Mouse (Mus musculus) thymus, postnatal 36 days (tissue): ENCODE data around the gene Cltb.

Experiments used
- DNase-seq, 2 experiments: peaks; one replicate each; pipeline ENCODE4 v3.0.0; 2022; ENCODE audit warnings: mixed read lengths in 2 of 2

Cltb gene

GRCm38 (mm10) chr13:54593617-54594016, 17.5 kb downstream of the Cltb start:
- no peak for DNase-seq

GRCm38 (mm10) chr13:54591776-54592356, 19.3 kb downstream of the Cltb start:
- DNase-seq: no peak

- DNase-seq: peak; percentile 92 to 95
These were observed 20.9 kb downstream of the Cltb start, which contains the start of the genes Nop16 and Higd2a for GRCm38 (mm10) chr13:54589996-54590951. Gene Nop16 (minus strand): TSS chr13:54590090. Gene Higd2a (plus strand): TSS chr13:54590207.

GRCm38 (mm10) chr13:54589414-54589995, 21.6 kb downstream of the Cltb start:
- DNase-seq: no peak

- DNase-seq: no peak
These were observed 25.3 kb downstream of the Cltb start for GRCm38 (mm10) chr13:54585831-54586230.

- no peak for DNase-seq
These were observed 28.3 kb downstream of the Cltb start for GRCm38 (mm10) chr13:54582860-54583259.

- DNase-seq: no peak
These were observed 29.0 kb downstream of the Cltb start for GRCm38 (mm10) chr13:54582126-54582525.

GRCm38 (mm10) chr13:54581385-54581784, 29.8 kb downstream of the Cltb start:
- no peak for DNase-seq

GRCm38 (mm10) chr13:54577652-54578507, 33.3 kb downstream of the Cltb start:
- no peak for DNase-seq

GRCm38 (mm10) chr13:54575489-54575888, 35.7 kb downstream of the Cltb start:
- no peak for DNase-seq

- peak; percentile 53 to 65 for DNase-seq
These were observed 36.2 kb downstream of the Cltb start, which contains the start of gene Arl10 for GRCm38 (mm10) chr13:54574854-54575481. Gene Arl10 (plus strand): TSS chr13:54575015.

- no peak for DNase-seq
These were observed 38.5 kb downstream of the Cltb start for GRCm38 (mm10) chr13:54572621-54573020.

GRCm38 (mm10) chr13:54571637-54572036, 39.5 kb downstream of the Cltb start:
- no peak for DNase-seq

- DNase-seq: no peak
These were observed 40.4 kb downstream of the Cltb start for GRCm38 (mm10) chr13:54570736-54571135.

- DNase-seq: no peak
These were observed 41.9 kb downstream of the Cltb start for GRCm38 (mm10) chr13:54569282-54569681.

GRCm38 (mm10) chr13:54568380-54568779, 42.8 kb downstream of the Cltb start:
- no peak for DNase-seq

GRCm38 (mm10) chr13:54565594-54566345, 45.4 kb downstream of the Cltb start:
- DNase-seq: peak; percentile 53 to 62

- peak; percentile 96 for DNase-seq
These were observed 46.0 kb downstream of the Cltb start, which contains the start of gene 4833439L19Rik for GRCm38 (mm10) chr13:54565201-54565581. Gene 4833439L19Rik (minus strand): TSS chr13:54565435.

GRCm38 (mm10) chr13:54564232-54565200, 46.6 kb downstream of the Cltb start:
- no peak for DNase-seq

- no peak for DNase-seq
These were observed 48.6 kb downstream of the Cltb start for GRCm38 (mm10) chr13:54562562-54562961.
